Mouse (Mus musculus) limb, embryonic 14.5 days (tissue): Measurements from ENCODE around the gene Fgfr2. TPM values are rescaled to one million over a fixed set of nuclear protein-coding genes. Genes with fewer than 3 reads are reported as not detected.

Source experiments
- ATAC-seq: fragments of 200-750 bp; cut with Nextera tagmentation; 2 replicates; pipeline ENCODE4 v1.8.0; 2017; ENCODE audit warnings: low read depth, moderate number of reproducible peaks, moderate TSS enrichment; ENCODE audit not compliant: low FRiP score
- DNase-seq: peaks from one replicate; pipeline ENCODE4 v3.0.0-alpha.2; 2015; ENCODE audit warnings: low spot score
- H3K27ac ChIP-seq: fragments of 300-500 bp; sonication (generic); replicated peaks from 2 replicates; pipeline ENCODE4 v1.5.1; 2014; ENCODE audit warnings: low read depth, mild to moderate bottlenecking, low read length, moderate library complexity, mixed read lengths
- H3K27me3 ChIP-seq: fragments of 300-500 bp; sonication (generic); 2 replicates; pipeline ENCODE4 v1.6.1; 2014; ENCODE audit warnings: low read length, mixed read lengths; ENCODE audit not compliant: control insufficient read depth, insufficient read depth
- H3K36me3 ChIP-seq: fragments of 300-500 bp; sonication (generic); 2 replicates; pipeline ENCODE4 v1.6.1; 2014; ENCODE audit warnings: mild to moderate bottlenecking, low read length, moderate library complexity, mixed read lengths; ENCODE audit not compliant: control insufficient read depth, insufficient read depth
- H3K4me1 ChIP-seq: fragments of 300-500 bp; sonication (generic); 2 replicates; pipeline ENCODE4 v1.6.1; 2014; ENCODE audit warnings: antibody characterized with exemption, low read length, mixed read lengths; ENCODE audit not compliant: control insufficient read depth, insufficient read depth
- H3K4me2 ChIP-seq: fragments of 300-500 bp; sonication (generic); replicated peaks from 2 replicates; pipeline ENCODE4 v1.6.1; 2014; ENCODE audit warnings: low read depth, mild to moderate bottlenecking, low read length, moderate library complexity; ENCODE audit not compliant: severe bottlenecking
- H3K4me3 ChIP-seq: fragments of 300-500 bp; sonication (generic); replicated peaks from 2 replicates; pipeline ENCODE4 v1.5.1; 2014; ENCODE audit warnings: low read length
- H3K9ac ChIP-seq: fragments of 300-500 bp; sonication (generic); 2 replicates; pipeline ENCODE4 v1.6.1; 2014; ENCODE audit warnings: mild to moderate bottlenecking, low read depth, low read length, moderate library complexity; ENCODE audit not compliant: severe bottlenecking
- H3K9me3 ChIP-seq: fragments of 300-500 bp; sonication (generic); 2 replicates; pipeline ENCODE4 v1.6.1; 2016; ENCODE audit warnings: low read length; ENCODE audit not compliant: control insufficient read depth
- POLR2A ChIP-seq: fragments of 200-500 bp; IDR thresholded peaks from 2 replicates; pipeline ENCODE4 v1.8.0; 2012; ENCODE audit warnings: inconsistent platforms, mild to moderate bottlenecking, moderate library complexity, borderline replicate concordance; ENCODE audit not compliant: insufficient read depth, insufficient read length; ENCODE audit errors: extremely low read depth
- WGBS: fragments of 180-500 bp; shearing (Covaris S2); extraction: QIAGEN DNeasy Blood & Tissue Kit; methylation state at CpG from one replicate; pipeline ENCODE4 v1.1.7; 2014; 5-methylcytosine and 5-hydroxymethylcytosine counted together
- polyA plus RNA-seq, 2 experiments: library from polyadenylated mRNA; depleted of rRNA in 1 of 2; stranded (reverse) in 1 of 2; unstranded in 1 of 2; fragments of >200 nt; fragmentation: Nextera tagmentation in 1 of 2; extraction: Ambion mirVana in 1 of 2; gene quantifications; 2 replicates each; pipeline versions ENCODE4 v1.2.1 to v1.2.3; 2012 to 2014

Gene Fgfr2
- polyA plus RNA-seq, 2 experiments, result 131 to 133 TPM

GRCm38 (mm10) chr7:130665358-130665757 lies 2457.8 kb downstream of the Fgfr2 start:
- TF ChIP-seq POLR2A, result no peak
- Histone ChIP-seq H3K4me2 (no peak overlapping the region), H3K9ac (no peak overlapping the region), H3K9me3 (no peaks in the 10 kb centered on the region), H3K36me3 (peaks cover 6% of the 10 kb centered on the region; the same call in 1 of the 2 replicates), H3K27me3 (no peaks in the 10 kb centered on the region), H3K4me1 (peaks cover 21% of the 10 kb centered on the region), H3K27ac (no peak overlapping the region), H3K4me3 (no peak overlapping the region)
- DNase-seq, result no peak
- no peak for ATAC-seq
- 97% methylated on average over 9 of the region's 9 CpGs for WGBS

DNA sequence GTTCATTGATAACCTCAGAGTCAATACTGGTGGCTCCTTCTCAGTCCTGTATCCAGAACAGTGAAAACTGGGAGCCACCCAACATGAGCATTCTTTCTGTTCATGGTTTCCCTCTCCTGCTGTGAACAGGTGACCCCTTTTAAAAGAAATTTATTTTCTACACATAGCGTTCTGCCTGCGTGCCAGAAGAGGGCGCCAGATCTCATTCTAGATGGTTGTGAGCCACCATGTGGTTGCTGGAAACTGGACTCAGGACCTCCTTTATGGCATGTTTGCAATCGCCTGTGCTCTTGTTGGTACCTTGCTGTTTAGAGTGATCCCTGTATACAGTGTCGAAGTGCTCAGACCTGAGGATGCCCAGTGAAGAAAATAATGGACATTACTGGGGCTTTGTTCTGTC lies 2458.5 kb downstream of the Fgfr2 start:
- H3K27me3 ChIP-seq, result no peaks in the 10 kb centered on the region
- DNase-seq (no peak), ATAC-seq (no peak)
- no peak for TF ChIP-seq POLR2A
- peaks cover 14% of the 10 kb centered on the region for H3K4me1 ChIP-seq
- peaks cover 6% of the 10 kb centered on the region; the same call in 1 of the 2 replicates for H3K36me3 ChIP-seq
- H3K4me2 ChIP-seq, result no peak overlapping the region
- H3K9me3 ChIP-seq, result no peaks in the 10 kb centered on the region
- 84% methylated on average over 5 of the region's 5 CpGs for WGBS
- H3K27ac ChIP-seq, result no peak overlapping the region
- no peak overlapping the region for H3K9ac ChIP-seq
- H3K4me3 ChIP-seq, result no peak overlapping the region

- no peak overlapping the region for H3K27ac ChIP-seq
- H3K4me2 ChIP-seq, result no peak overlapping the region
- 93% methylated on average over 5 of the region's 5 CpGs for WGBS
- H3K4me1 ChIP-seq, result peaks cover 9% of the 10 kb centered on the region
- no peak overlapping the region for H3K9ac ChIP-seq
- no peak for DNase-seq
- ATAC-seq, result no peak
- TF ChIP-seq POLR2A, result no peak
- H3K4me3 ChIP-seq, result no peak overlapping the region
- no peaks in the 10 kb centered on the region for H3K27me3 ChIP-seq
- H3K36me3 ChIP-seq, result peaks cover 6% of the 10 kb centered on the region; the same call in 1 of the 2 replicates
- no peaks in the 10 kb centered on the region for H3K9me3 ChIP-seq
Observed at GRCm38 (mm10) chr7:130664037-130664436, 2459.1 kb downstream of the Fgfr2 start.

DNA sequence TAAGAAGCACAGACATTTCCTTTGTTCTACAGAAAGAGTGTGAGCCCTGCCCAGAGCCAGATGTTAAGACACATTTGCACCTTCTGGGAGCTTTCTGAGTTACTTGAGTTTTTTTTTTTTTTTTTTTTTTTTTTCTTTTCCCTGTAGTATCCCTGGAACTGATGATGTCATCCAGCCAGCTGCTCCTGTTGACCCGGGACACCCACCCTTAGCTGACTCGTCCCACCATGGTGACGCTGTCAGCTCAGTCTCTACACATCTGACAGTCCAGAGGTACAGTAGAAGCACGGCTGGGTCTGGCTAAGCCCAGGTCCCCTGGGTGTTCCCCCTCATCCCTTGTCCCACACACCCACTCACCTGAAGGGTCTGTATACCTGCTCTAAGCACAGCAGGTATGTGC lies 2460.3 kb downstream of the Fgfr2 start:
- 60% methylated on average over 4 of the region's 4 CpGs for WGBS
- DNase-seq, result no peak
- ATAC-seq, result peak; percentile 30; the same call in 1 of the 2 replicates
- Histone ChIP-seq H3K27me3 (no peaks in the 10 kb centered on the region), H3K4me2 (no peak overlapping the region), H3K36me3 (peaks cover 6% of the 10 kb centered on the region; the same call in 1 of the 2 replicates), H3K9ac (no peak overlapping the region), H3K9me3 (no peaks in the 10 kb centered on the region), H3K4me1 (no peaks in the 10 kb centered on the region), H3K27ac (no peak overlapping the region), H3K4me3 (no peak overlapping the region)
- TF ChIP-seq POLR2A, result no peak

- DNase-seq (no peak), ATAC-seq (no peak)
- H3K9ac ChIP-seq, result no peak overlapping the region
- TF ChIP-seq POLR2A, result no peak
- 80% methylated on average over 5 of the region's 5 CpGs for WGBS
- H3K27ac ChIP-seq, result no peak overlapping the region
- no peaks in the 10 kb centered on the region for H3K4me1 ChIP-seq
- no peak overlapping the region for H3K4me3 ChIP-seq
- no peaks in the 10 kb centered on the region for H3K27me3 ChIP-seq
- no peak overlapping the region for H3K4me2 ChIP-seq
- peaks cover 6% of the 10 kb centered on the region; the same call in 1 of the 2 replicates for H3K36me3 ChIP-seq
- H3K9me3 ChIP-seq, result no peaks in the 10 kb centered on the region
Observed at GRCm38 (mm10) chr7:130662250-130662649, 2460.9 kb downstream of the Fgfr2 start.

DNA sequence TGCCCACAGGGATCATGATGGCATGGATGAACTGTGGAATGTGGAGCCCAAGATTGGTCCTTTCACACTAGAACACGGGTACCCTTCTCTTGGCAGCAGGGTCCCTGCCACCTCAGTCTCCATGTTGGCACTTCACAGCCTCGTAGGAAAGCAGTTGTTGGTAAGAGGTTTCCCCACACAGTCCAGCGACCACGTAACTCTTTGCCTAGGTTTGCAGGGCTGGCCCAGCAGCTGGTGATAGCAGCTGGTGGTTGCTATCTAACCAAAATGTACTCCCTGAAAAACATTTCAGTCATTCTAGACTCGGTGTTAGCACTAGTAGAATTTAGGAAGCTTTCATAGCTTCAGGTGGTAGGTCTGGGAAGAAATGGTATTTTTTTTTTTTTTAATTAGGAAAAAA lies 2464.0 kb downstream of the Fgfr2 start:
- H3K4me1 ChIP-seq, result no peaks in the 10 kb centered on the region; the same call in 1 of the 2 replicates
- no peaks in the 10 kb centered on the region for H3K27me3 ChIP-seq
- H3K27ac ChIP-seq, result no peak overlapping the region
- H3K4me3 ChIP-seq, result no peak overlapping the region
- TF ChIP-seq POLR2A, result no peak
- 97% methylated on average over 5 of the region's 5 CpGs for WGBS
- no peak for ATAC-seq
- no peak for DNase-seq
- no peak overlapping the region for H3K4me2 ChIP-seq
- no peak overlapping the region for H3K9ac ChIP-seq
- H3K36me3 ChIP-seq, result 0 out of 2 replicates have a peak, but pooled peaks cover 6% of the 10 kb centered on the region
- no peaks in the 10 kb centered on the region for H3K9me3 ChIP-seq
